In the genomic region with DNA sequence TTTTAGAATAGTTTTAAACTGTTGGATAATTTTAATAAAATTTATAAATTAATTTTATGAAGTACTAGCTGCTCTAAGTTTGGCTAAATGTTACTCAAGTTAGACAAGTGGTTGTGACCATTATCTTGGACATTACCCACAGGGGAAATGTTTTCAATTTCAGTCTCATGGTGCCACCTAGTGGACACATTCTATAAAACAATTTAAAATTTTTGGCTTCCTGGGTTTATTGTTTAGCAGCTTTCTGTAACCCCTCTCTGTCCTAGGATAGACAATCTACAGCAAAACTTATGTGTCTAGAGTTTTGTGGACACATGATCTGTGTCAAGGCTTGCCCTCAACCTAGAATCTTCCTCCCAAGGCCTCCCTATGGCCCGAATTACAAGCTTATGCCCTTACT, we compare ENCODE assay signal across 9 mouse cellular contexts. TPM values are rescaled to one million over a fixed set of nuclear protein-coding genes. Genes with fewer than 3 reads are reported as not detected.
DNase-seq lines count a peak whose midpoint lies in the region; ATAC-seq and TF ChIP-seq lines count a peak whose summit lies in the region.
"Had no signal": no experiment of that assay in that cellular context is flagged by ENCODE, and none has a peak within 500 bp of the region (broad histone marks: within the 10 kb centered on the region; RNA-seq: fewer than 3 reads in every experiment).

No protein-coding gene starts in this region.

- no peak overlapping the region for H3K9ac ChIP-seq in forebrain, embryonic 11.5 days (ENCODE audit: low read length)
- H3K9ac ChIP-seq in lung, postnatal 0 days (replicated peaks; ENCODE audit: low read depth): no peak overlapping the region
- 0 out of 2 replicates have a peak overlapping the region, but pooled peaks have one; percentile 5 for H3K9ac ChIP-seq in hindbrain, embryonic 16.5 days (ENCODE audit: low read depth, low read length)
- H3K9ac ChIP-seq: neural tube, embryonic 13.5 days had no signal

- TF ChIP-seq CTCF in lung, postnatal 0 days (IDR thresholded peaks at IDR 0.05): peak; percentile 67

- no peaks in the 10 kb centered on the region for H3K36me3 ChIP-seq in forebrain, embryonic 11.5 days (ENCODE audit: control insufficient read depth, insufficient read depth, low read length)
- H3K36me3 ChIP-seq in forebrain, embryonic 10.5 days (replicated peaks): no peaks in the 10 kb centered on the region
- H3K36me3 ChIP-seq in lung, postnatal 0 days (ENCODE audit: insufficient read depth, low read length): no peaks in the 10 kb centered on the region
- H3K36me3 ChIP-seq in hindbrain, embryonic 16.5 days (ENCODE audit: control insufficient read depth, insufficient read depth, low read length): no peaks in the 10 kb centered on the region
- H3K36me3 ChIP-seq: neural tube, embryonic 13.5 days had no signal

- no peak overlapping the region for H3K4me2 ChIP-seq in forebrain, embryonic 11.5 days (ENCODE audit: low read depth, low read length, severe bottlenecking)
- no peak overlapping the region for H3K4me2 ChIP-seq in lung, postnatal 0 days (replicated peaks; ENCODE audit: low read depth, low read length)
- H3K4me2 ChIP-seq in hindbrain, embryonic 16.5 days (ENCODE audit: low read length): no peak overlapping the region
- H3K4me2 ChIP-seq: neural tube, embryonic 13.5 days had no signal

- ATAC-seq in forebrain, embryonic 11.5 days (replicated peaks; ENCODE audit: low FRiP score): peak; percentile 53; the same call in 1 of the 2 replicates
- 0 out of 2 replicates have a peak, but pooled peaks have one; percentile 30 for ATAC-seq in lung, postnatal 0 days
- ATAC-seq in common myeloid progenitor, adult 5-6 weeks (replicated peaks; ENCODE audit: low read depth, poor library complexity, severe bottlenecking): peak; percentile 74
- peak; percentile 59; the same call in 1 of the 2 replicates for ATAC-seq in hindbrain, embryonic 16.5 days

- no peak for TF ChIP-seq EP300 in lung, postnatal 0 days (IDR thresholded peaks at IDR 0.05)

- H3K4me3 ChIP-seq in forebrain, embryonic 11.5 days (ENCODE audit: low read depth, low read length): no peak overlapping the region
- H3K4me3 ChIP-seq in forebrain, embryonic 10.5 days: no peak overlapping the region
- no peak overlapping the region for H3K4me3 ChIP-seq in lung, postnatal 0 days (ENCODE audit: low read depth, low read length)
- H3K4me3 ChIP-seq in hindbrain, embryonic 16.5 days (ENCODE audit: low read length): no peak overlapping the region
- H3K4me3 ChIP-seq: neural tube, embryonic 13.5 days had no signal

- DNase-seq in forebrain, embryonic 11.5 days (ENCODE audit: low spot score): no peak
- no peak for DNase-seq in forebrain, embryonic 10.5 days (ENCODE audit: extremely low spot score, low spot score)
- peak; percentile 77 for DNase-seq in lung, postnatal 0 days (ENCODE audit: low spot score)
- DNase-seq in lung, postnatal 4 days: no peak
- DNase-seq in retina, adult 2 months (ENCODE audit: low read depth, low spot score): peak; percentile 30
- DNase-seq in right cerebral cortex, postnatal 4 days: no peak

- H3K27ac ChIP-seq in forebrain, embryonic 11.5 days (ENCODE audit: low read depth, low read length): no peak overlapping the region
- no peak overlapping the region for H3K27ac ChIP-seq in forebrain, embryonic 10.5 days
- no peak overlapping the region for H3K27ac ChIP-seq in lung, postnatal 0 days (ENCODE audit: low read length)
- H3K27ac ChIP-seq in hindbrain, embryonic 16.5 days (ENCODE audit: low read depth, low read length): no peak overlapping the region
- H3K27ac ChIP-seq: neural tube, embryonic 13.5 days had no signal

- WGBS in forebrain, embryonic 11.5 days: 20% methylated on average over 1 of the region's 1 CpGs
- 26% methylated on average over 1 of the region's 1 CpGs for whole genome bisulfite sequencing in forebrain, embryonic 10.5 days
- 29% methylated on average over 1 of the region's 1 CpGs for WGBS in lung, postnatal 0 days
- WGBS in hindbrain, embryonic 16.5 days: 21% methylated on average over 1 of the region's 1 CpGs

- no peaks in the 10 kb centered on the region for H3K27me3 ChIP-seq in forebrain, embryonic 11.5 days (ENCODE audit: control insufficient read depth, insufficient read depth, low read length)
- H3K27me3 ChIP-seq in forebrain, embryonic 10.5 days (ENCODE audit: poor library complexity, severe bottlenecking): no peaks in the 10 kb centered on the region
- H3K27me3 ChIP-seq in lung, postnatal 0 days (replicated peaks; ENCODE audit: insufficient read depth, low read length): no peaks in the 10 kb centered on the region
- H3K27me3 ChIP-seq in hindbrain, embryonic 16.5 days (replicated peaks; ENCODE audit: control insufficient read depth, insufficient read depth, low read length): no peaks in the 10 kb centered on the region
- H3K27me3 ChIP-seq: neural tube, embryonic 13.5 days had no signal

- no peaks in the 10 kb centered on the region for H3K9me3 ChIP-seq in forebrain, embryonic 11.5 days (ENCODE audit: control insufficient read depth, low read length)
- no peaks in the 10 kb centered on the region for H3K9me3 ChIP-seq in forebrain, embryonic 10.5 days
- no peaks in the 10 kb centered on the region for H3K9me3 ChIP-seq in lung, postnatal 0 days (ENCODE audit: low read length)
- no peaks in the 10 kb centered on the region for H3K9me3 ChIP-seq in hindbrain, embryonic 16.5 days (ENCODE audit: control insufficient read depth, low read length)
- H3K9me3 ChIP-seq: neural tube, embryonic 13.5 days had no signal

- no peaks in the 10 kb centered on the region for H3K4me1 ChIP-seq in forebrain, embryonic 11.5 days (replicated peaks; ENCODE audit: control insufficient read depth, insufficient read depth, low read length)
- H3K4me1 ChIP-seq in forebrain, embryonic 10.5 days: no peaks in the 10 kb centered on the region
- no peaks in the 10 kb centered on the region for H3K4me1 ChIP-seq in lung, postnatal 0 days (ENCODE audit: insufficient read depth, low read depth, low read length)
- H3K4me1 ChIP-seq in hindbrain, embryonic 16.5 days (ENCODE audit: control insufficient read depth, insufficient read depth, low read depth, low read length): no peaks in the 10 kb centered on the region
- H3K4me1 ChIP-seq: neural tube, embryonic 13.5 days had no signal

RNA-seq across cellular contexts. Expression of a gene that starts 54.9 kb away (rescaled TPM):
- polyA plus RNA-seq in forebrain, embryonic 11.5 days (2014; fragmentation: Nextera tagmentation; extraction: Ambion mirVana): 18.2 and 18.4 TPM in 2 replicates
- 16.9 and 18.0 TPM in 2 replicates for polyA plus RNA-seq in forebrain, embryonic 10.5 days (2016; fragmentation: Nextera tagmentation; extraction: Ambion mirVana)
- 34.9 and 38.7 TPM in 2 replicates for polyA plus RNA-seq in lung, postnatal 0 days (2015; fragmentation: Nextera tagmentation; extraction: Ambion mirVana)
- 19.4 and 19.9 TPM in 2 replicates for total RNA-seq in common myeloid progenitor, adult 5-6 weeks (2017)
- polyA plus RNA-seq in hindbrain, embryonic 16.5 days (2015; fragmentation: Nextera tagmentation; extraction: Ambion mirVana): 16.3 and 18.7 TPM in 2 replicates

Comparison
In these comparisons a context has a peak if more than half of its experiments do, and no peak if none do; other contexts are left out.
1. DNase-seq: peak in lung, postnatal 0 days (single experiment) and retina, adult 2 months (single experiment); none in forebrain, embryonic 11.5 days (single experiment), forebrain, embryonic 10.5 days (single experiment), lung, postnatal 4 days (0 of 2) and right cerebral cortex, postnatal 4 days (single experiment).
2. Peak in every context shown above with its lines, with median percentiles within 50 percentile points of each other: ATAC-seq.